Mouse (Mus musculus) liver, embryonic 11.5 days (tissue): Measurements from ENCODE around the gene Rxylt1. TPM values are rescaled to one million over a fixed set of nuclear protein-coding genes. Genes with fewer than 3 reads are reported as not detected.

ENCODE experiments used
- ATAC-seq: fragments of 200-750 bp; cut with Nextera tagmentation; replicated peaks from 2 replicates; pipeline ENCODE4 v1.8.0; 2017; ENCODE audit warnings: moderate number of reproducible peaks, mild to moderate bottlenecking, moderate TSS enrichment, moderate library complexity; ENCODE audit not compliant: low FRiP score
- DNase-seq: peaks from one replicate; pipeline ENCODE4 v3.0.0-alpha.2; 2017; ENCODE audit warnings: low spot score
- H3K27ac ChIP-seq: fragments of 300-500 bp; sonication (generic); 2 replicates; pipeline ENCODE4 v1.5.1; 2014; ENCODE audit warnings: mild to moderate bottlenecking, low read depth, low read length, control low read depth
- H3K27me3 ChIP-seq: fragments of 300-500 bp; sonication (generic); replicated peaks from 2 replicates; pipeline ENCODE4 v1.6.1; 2014; ENCODE audit warnings: low read length, mixed read lengths; ENCODE audit not compliant: control insufficient read depth, insufficient read depth
- H3K36me3 ChIP-seq: fragments of 300-500 bp; sonication (generic); 2 replicates; pipeline ENCODE4 v1.6.1; 2014; ENCODE audit warnings: mild to moderate bottlenecking, low read length, moderate library complexity, mixed read lengths; ENCODE audit not compliant: control insufficient read depth, insufficient read depth
- H3K4me1 ChIP-seq: fragments of 300-500 bp; sonication (generic); replicated peaks from 2 replicates; pipeline ENCODE4 v1.6.1; 2014; ENCODE audit warnings: low read length, mixed read lengths; ENCODE audit not compliant: control insufficient read depth, insufficient read depth
- H3K4me2 ChIP-seq: fragments of 300-500 bp; sonication (generic); 2 replicates; pipeline ENCODE4 v1.6.1; 2014; ENCODE audit warnings: mild to moderate bottlenecking, control low read depth, moderate library complexity
- H3K4me3 ChIP-seq: fragments of 300-500 bp; sonication (generic); 2 replicates; pipeline ENCODE4 v1.5.1; 2014; ENCODE audit warnings: low read depth, low read length, control low read depth
- H3K9ac ChIP-seq: fragments of 300-500 bp; sonication (generic); 2 replicates; pipeline ENCODE4 v1.6.1; 2014; ENCODE audit warnings: low read depth, low read length, control low read depth
- H3K9me3 ChIP-seq: fragments of 300-500 bp; sonication (generic); 2 replicates; pipeline ENCODE4 v1.6.1; 2016; ENCODE audit warnings: low read length, inconsistent platforms, mixed read lengths; ENCODE audit not compliant: control insufficient read depth
- WGBS: fragments of 180-500 bp; shearing (Covaris S2); extraction: QIAGEN DNeasy Blood & Tissue Kit; methylation state at CpG from one replicate; pipeline ENCODE4 v1.1.7; 2014; 5-methylcytosine and 5-hydroxymethylcytosine counted together
- polyA plus RNA-seq: library from polyadenylated mRNA; unstranded; fragments of >200 nt; fragmentation: Nextera tagmentation; extraction: Ambion mirVana; gene quantifications from 2 replicates; pipeline ENCODE4 v1.2.1, GENCODE M21; 2014

Gene Rxylt1
- polyA plus RNA-seq, 1 experiment from 2014 or later = 41.2 TPM

DNA sequence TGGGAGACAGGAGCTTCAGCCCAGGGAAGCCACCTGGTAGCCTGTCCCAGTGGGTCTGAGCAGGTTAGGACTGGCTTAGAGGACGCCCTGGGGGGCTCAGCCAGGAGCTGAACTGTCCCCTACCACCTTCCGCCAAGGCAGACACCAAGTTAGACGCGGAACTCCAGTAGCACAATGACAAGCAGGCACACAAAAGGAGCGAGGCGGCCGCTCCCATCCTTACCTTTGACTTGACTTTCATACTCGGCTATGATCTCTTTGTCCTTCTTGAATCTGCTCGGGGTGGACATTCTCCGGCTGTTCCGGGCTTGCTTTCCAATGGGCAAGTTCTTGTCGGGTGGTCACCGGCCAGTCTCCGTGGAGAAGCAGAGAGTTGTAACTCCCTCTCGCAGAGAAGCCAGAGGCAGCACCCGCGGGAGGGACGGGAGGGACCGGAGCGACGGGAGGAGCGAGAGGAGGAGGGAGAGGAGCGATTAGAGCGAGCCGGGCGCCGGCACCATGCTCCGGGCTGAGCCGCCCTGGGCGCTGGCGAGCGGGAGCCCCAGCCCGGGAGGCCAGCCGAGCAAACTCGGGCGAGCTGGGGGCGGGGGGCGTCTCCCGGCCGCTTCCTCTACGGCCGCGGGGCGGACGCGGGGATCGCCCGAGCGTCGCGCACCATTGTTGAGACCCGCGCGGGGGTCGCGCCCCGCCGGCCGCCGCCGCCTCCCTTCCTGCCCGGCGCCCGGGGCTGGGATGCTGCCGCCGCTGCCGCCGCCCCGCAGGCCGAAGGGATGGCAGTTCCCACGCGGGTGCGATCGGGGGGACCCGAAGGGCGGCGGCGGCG lies 50.1 kb downstream of the Rxylt1 start, which contains the start of gene Srgap1:
TSS of gene Srgap1 (minus strand) at position 412 of the 823 bp plus-strand sequence.
- Histone ChIP-seq H3K27me3 (no peaks in the 10 kb centered on the region; the same call in 1 of the 2 replicates), H3K9me3 (no peaks in the 10 kb centered on the region), H3K4me1 (no peaks in the 10 kb centered on the region), H3K27ac (peak within 1 kb of the TSS; percentile 13; the same call in 1 of the 2 replicates), H3K4me3 (peak within 1 kb of the TSS; percentile 71), H3K4me2 (peak within 1 kb of the TSS; percentile 87), H3K9ac (peak within 1 kb of the TSS; percentile 72), H3K36me3 (no peaks in the 10 kb centered on the region)
- peak; percentile 71 for ATAC-seq
- peak; percentile 77 for DNase-seq
- WGBS = 0% methylated on average over 49 of the region's 79 CpGs

DNA sequence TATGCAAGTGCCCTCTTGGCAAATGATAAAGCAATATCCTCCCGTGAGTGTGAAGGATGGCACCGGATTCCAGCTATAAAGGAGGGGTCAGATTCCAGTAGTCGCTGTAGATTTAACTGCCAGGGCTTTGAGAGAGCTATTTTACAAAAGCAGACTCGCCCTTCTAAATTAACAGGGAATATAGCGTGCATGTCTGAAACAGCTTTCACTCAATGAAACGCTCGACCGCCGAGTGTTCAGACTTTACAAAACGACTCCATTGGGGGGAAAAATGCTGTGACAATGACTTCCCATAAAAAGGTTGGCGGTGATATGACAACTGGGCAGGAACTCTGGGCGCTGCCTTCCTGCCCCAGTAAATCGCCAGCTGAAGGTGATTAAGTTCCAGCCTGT lies 50.7 kb downstream of the Rxylt1 start:
- Histone ChIP-seq H3K4me2 (peak overlapping the region; percentile 87), H3K4me3 (peak overlapping the region; percentile 71), H3K4me1 (no peaks in the 10 kb centered on the region), H3K9me3 (no peaks in the 10 kb centered on the region), H3K27me3 (no peaks in the 10 kb centered on the region; the same call in 1 of the 2 replicates), H3K9ac (peak overlapping the region; percentile 72), H3K36me3 (no peaks in the 10 kb centered on the region), H3K27ac (no peak overlapping the region)
- WGBS = 6% methylated on average over 13 of the region's 13 CpGs
- no peak for DNase-seq
- ATAC-seq = no peak

DNA sequence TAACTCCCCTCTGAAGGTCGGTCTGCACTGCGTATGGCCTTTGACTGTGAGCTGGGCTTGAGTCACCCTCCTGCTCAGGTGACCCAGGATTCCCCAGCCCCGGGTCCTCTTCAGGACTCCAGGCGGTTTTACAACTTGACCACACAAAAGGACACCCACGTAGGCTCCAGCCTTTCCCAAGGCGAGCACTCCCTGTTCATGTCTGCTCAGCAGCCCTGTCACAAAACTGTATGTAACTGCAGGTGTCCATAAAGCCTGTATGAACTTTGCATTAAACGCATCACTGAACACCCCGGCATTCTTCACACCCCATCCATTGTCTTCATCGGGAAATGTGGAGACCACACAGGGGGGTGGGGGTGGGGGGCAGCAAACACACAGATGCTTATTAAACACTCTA lies 51.2 kb downstream of the Rxylt1 start:
- peak overlapping the region; percentile 71 for H3K4me3 ChIP-seq
- no peaks in the 10 kb centered on the region; the same call in 1 of the 2 replicates for H3K27me3 ChIP-seq
- H3K36me3 ChIP-seq = no peaks in the 10 kb centered on the region
- peak overlapping the region; percentile 87 for H3K4me2 ChIP-seq
- no peak for ATAC-seq
- H3K27ac ChIP-seq = no peak overlapping the region
- H3K9ac ChIP-seq = no peak overlapping the region
- DNase-seq = no peak
- no peaks in the 10 kb centered on the region for H3K4me1 ChIP-seq
- 34% methylated on average over 9 of the region's 9 CpGs for WGBS
- no peaks in the 10 kb centered on the region for H3K9me3 ChIP-seq

DNA sequence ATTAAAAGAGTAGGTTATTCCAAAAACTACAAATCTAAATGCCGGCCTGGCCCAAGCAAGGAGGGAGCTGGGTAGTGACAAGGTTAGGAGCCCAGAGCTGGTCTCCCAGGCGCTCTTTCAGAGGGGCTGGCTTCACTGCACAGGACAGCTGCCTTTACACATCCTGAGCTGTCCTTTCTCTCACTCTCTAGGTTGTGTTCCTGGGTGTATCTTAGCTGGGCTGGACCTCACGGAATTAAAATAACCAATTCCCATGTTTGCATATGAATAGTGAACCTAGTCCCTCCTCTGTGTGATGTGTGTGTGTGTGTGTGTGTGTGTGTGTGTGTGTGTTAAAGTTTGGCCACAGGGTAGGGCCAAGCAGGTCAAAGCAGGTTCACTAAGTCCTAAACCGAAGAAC lies 52.2 kb downstream of the Rxylt1 start:
- Histone ChIP-seq H3K27ac (no peak overlapping the region), H3K9me3 (peaks cover 3% of the 10 kb centered on the region; the same call in 1 of the 2 replicates), H3K27me3 (no peaks in the 10 kb centered on the region; the same call in 1 of the 2 replicates), H3K36me3 (no peaks in the 10 kb centered on the region), H3K9ac (no peak overlapping the region), H3K4me2 (no peak overlapping the region), H3K4me1 (no peaks in the 10 kb centered on the region), H3K4me3 (no peak overlapping the region)
- DNase-seq = no peak
- WGBS = 79% methylated on average over 4 of the region's 4 CpGs
- no peak for ATAC-seq

DNA sequence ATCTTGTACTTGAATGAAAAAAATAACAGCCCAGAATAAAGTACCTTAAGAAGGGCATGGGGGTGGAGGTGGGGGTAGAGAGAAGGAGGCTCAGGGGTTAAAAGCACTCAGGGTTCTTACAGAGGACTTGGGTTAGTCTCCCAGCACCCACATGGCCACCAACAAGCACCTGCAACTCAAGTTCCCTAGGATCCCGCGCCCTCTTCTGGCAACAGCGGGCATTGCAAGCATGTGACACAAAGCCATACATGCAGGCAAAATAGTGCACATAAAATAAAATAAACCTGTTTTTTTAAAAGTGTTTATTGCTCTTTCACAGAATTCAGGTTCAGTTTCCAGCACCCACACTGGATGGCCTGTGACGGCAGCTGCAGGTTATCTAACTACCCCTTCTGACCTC lies 56.8 kb downstream of the Rxylt1 start:
- DNase-seq = no peak
- no peak for ATAC-seq
- Histone ChIP-seq H3K36me3 (no peaks in the 10 kb centered on the region), H3K4me3 (no peak overlapping the region), H3K9ac (no peak overlapping the region), H3K27ac (no peak overlapping the region), H3K4me2 (no peak overlapping the region), H3K9me3 (peaks cover 3% of the 10 kb centered on the region; the same call in 1 of the 2 replicates), H3K4me1 (no peaks in the 10 kb centered on the region), H3K27me3 (no peaks in the 10 kb centered on the region)
- 35% methylated on average over 4 of the region's 4 CpGs for WGBS

DNA sequence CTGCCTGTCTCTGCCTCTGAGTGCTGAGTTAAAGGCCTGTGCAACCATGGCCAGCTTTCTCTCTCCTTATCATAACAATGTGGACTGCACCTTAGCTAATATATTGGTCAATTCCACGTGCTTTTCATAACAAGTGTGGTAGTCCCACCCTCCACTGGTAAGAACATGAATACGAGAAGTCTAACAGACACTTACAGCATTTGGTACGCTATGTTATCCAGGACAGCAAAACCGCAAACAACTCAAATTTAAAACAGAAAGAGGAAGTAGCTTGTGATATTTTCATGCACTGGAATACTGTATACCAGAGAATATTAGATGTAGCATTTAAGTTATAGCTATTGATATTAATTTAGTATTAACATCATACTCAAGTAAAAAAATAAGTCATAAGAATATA lies 57.6 kb downstream of the Rxylt1 start:
- Histone ChIP-seq H3K9ac (no peak overlapping the region), H3K4me2 (no peak overlapping the region), H3K9me3 (peaks cover 3% of the 10 kb centered on the region; the same call in 1 of the 2 replicates), H3K36me3 (no peaks in the 10 kb centered on the region), H3K27me3 (no peaks in the 10 kb centered on the region), H3K4me1 (no peaks in the 10 kb centered on the region), H3K4me3 (no peak overlapping the region), H3K27ac (no peak overlapping the region)
- 86% methylated on average over 4 of the region's 4 CpGs for WGBS
- no peak for ATAC-seq
- no peak for DNase-seq

DNA sequence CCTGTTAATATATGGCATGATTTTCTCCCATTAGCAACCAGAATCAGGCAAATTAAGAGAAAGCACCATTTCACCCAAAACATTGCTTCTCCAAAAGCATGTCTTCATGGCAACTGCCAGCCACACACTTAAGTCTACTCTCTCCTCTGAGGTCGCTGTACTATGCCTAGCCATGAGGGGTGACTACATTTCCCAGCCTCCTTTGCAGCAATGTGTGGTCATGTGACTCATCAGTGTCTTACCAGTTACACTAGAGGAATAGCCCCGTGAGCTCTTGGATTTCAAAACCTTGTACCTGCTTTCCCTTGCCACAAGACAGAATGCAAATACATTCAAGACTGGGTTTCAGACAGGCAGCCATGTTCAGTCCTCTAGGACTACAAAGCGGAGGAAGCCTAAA lies 58.6 kb downstream of the Rxylt1 start:
- H3K9ac ChIP-seq = no peak overlapping the region
- H3K36me3 ChIP-seq = no peaks in the 10 kb centered on the region
- H3K27ac ChIP-seq = no peak overlapping the region
- H3K4me2 ChIP-seq = no peak overlapping the region
- H3K9me3 ChIP-seq = peaks cover 3% of the 10 kb centered on the region; the same call in 1 of the 2 replicates
- no peaks in the 10 kb centered on the region for H3K27me3 ChIP-seq
- no peaks in the 10 kb centered on the region for H3K4me1 ChIP-seq
- ATAC-seq (peak; percentile 53; the same call in 1 of the 2 replicates), DNase-seq (no peak)
- 59% methylated on average over 3 of the region's 3 CpGs for WGBS
- H3K4me3 ChIP-seq = no peak overlapping the region

DNA sequence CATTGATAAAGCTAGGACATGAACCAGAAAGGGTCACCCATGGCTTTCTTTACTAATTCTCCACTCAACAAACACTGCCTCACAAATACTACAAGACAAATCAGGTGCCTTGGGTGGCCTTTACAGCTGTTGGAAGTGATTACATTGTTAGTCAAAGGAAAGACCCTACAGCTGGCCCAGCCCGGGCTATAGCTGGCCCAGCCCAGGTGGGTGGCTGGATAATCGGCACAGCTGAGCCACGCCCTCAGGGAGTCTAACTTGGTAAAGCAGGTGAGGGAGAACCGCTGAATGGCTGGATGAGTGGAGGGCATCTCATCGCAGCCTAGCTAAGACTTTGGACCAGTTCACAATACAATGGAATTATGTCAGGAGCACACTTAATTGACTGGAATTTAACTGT lies 63.9 kb downstream of the Rxylt1 start:
- ATAC-seq = no peak
- WGBS = 67% methylated on average over 5 of the region's 5 CpGs
- no peaks in the 10 kb centered on the region for H3K9me3 ChIP-seq

DNA sequence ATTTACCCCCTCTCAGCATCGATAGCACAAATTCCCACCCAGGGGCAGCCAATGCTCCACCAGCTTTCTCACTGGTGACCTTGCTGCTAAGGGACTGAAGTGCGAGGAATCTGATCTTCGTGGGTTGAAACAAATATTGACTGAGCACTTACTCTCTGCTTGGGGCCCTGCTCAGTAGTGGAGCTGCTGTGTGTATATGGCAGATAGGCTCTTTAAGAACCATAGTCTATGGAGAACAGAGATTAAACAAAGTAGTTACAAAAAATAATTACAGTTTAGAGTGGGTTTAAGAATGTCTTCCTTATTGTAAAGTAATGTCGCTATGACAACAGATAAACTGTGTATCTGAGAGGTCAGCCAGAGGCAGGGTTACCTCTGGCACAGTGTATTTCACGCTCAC lies 66.8 kb downstream of the Rxylt1 start:
- Histone ChIP-seq H3K9ac (no peak overlapping the region), H3K27me3 (no peaks in the 10 kb centered on the region)
- WGBS = 77% methylated on average over 5 of the region's 5 CpGs

More for the DNA sequence above, 63.9 kb downstream of the Rxylt1 start:
- DNase-seq = no peak
- H3K4me3 ChIP-seq = no peak overlapping the region
- no peaks in the 10 kb centered on the region for H3K4me1 ChIP-seq
- no peak overlapping the region for H3K4me2 ChIP-seq
- no peak overlapping the region for H3K9ac ChIP-seq
- no peaks in the 10 kb centered on the region for H3K27me3 ChIP-seq
- no peak overlapping the region for H3K27ac ChIP-seq
- no peaks in the 10 kb centered on the region for H3K36me3 ChIP-seq

More for the DNA sequence above, 66.8 kb downstream of the Rxylt1 start:
- H3K4me3 ChIP-seq = no peak overlapping the region
- H3K4me1 ChIP-seq = no peaks in the 10 kb centered on the region
- ATAC-seq (no peak), DNase-seq (no peak)
- H3K9me3 ChIP-seq = no peaks in the 10 kb centered on the region
- no peaks in the 10 kb centered on the region for H3K36me3 ChIP-seq
- no peak overlapping the region for H3K4me2 ChIP-seq
- H3K27ac ChIP-seq = no peak overlapping the region
